Mouse (Mus musculus) lung, postnatal 0 days (tissue): ENCODE data around the gene Map1lc3a.

Source experiments
- CTCF ChIP-seq: IDR thresholded peaks from 2 replicates; pipeline ENCODE4 v1.5.1; 2016; ENCODE audit warnings: antibody characterized with exemption, mild to moderate bottlenecking
- EP300 ChIP-seq: IDR thresholded peaks from 2 replicates; pipeline ENCODE4 v1.6.1; 2016; ENCODE audit warnings: antibody characterized with exemption, mild to moderate bottlenecking, control low read depth

DNA sequence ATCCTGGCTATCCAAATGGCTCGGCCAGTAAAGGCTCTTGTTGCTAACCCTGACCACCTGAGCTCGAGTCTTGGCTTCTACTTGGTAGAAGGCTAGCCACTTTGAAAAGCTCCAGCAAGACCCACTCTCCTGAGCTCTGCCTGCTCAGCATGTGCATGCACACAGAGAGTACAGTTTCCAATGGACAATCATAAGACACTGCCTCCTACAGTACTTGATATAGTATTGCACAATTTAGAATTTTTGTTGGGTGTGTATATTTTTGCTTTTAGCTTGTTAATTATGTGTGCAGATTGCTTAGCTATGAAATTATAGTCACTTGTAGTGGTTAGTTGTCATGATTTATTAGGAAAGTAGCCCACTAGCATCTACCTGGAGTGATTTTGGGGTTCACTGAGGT is 27.4 kb upstream of the Map1lc3a start:
- TF ChIP-seq CTCF (peak; percentile 36), EP300 (no peak)
